Comparison of ENCODE assay signal across 8 mouse cellular contexts in the genomic region with DNA sequence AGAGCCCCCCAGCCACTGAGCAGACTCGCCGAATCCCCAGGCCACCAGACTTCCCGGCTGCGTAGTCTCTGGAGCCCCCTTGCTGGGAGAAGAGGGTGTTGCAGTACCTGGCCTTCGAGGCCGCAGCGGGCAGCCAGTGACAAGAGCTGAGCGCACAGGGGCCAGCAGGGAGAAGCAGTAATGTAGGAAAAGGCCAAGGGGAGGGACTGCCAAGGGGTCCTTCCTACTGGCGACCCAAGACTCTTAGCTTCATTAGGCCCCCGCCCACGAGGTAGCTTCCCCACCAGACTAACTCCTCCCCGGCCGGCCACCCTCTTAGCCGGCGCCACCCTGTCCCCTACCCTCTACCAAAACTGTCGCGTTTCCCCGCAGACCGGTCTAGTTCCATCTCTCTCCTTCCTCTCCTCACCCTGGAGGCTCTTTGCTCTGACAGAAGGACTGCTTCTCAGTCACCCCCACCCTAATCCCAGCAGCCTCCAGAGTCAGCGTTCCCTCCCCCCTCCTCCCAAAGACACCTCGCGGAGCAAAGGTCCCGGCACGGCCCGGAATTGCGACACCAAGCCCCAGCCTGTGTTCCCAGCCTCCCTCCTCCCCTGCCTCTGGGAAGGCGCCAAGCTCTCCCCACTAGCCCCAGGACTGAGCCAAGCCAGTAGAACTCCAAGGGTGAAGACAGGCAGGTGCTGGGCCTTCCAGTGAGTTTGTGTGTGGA. TPM values are rescaled to one million over a fixed set of nuclear protein-coding genes. Genes with fewer than 3 reads are reported as not detected.
DNase-seq lines count a peak whose midpoint lies in the region; ATAC-seq and TF ChIP-seq lines count a peak whose summit lies in the region.

No protein-coding gene starts in this region.

- H3K4me3 ChIP-seq in G1E (ENCODE audit: low read depth, low read length) (peak overlapping the region; percentile 11; the same call in 1 of the 2 replicates), macrophage (ENCODE audit: inconsistent target) (peak overlapping the region; percentile 28)
- H3K4me3 ChIP-seq in heart, embryonic 15.5 days, result peak overlapping the region; percentile 46
- H3K4me3 ChIP-seq in small intestine, adult 2 months (ENCODE audit: low read depth, low read length), result peak overlapping the region; percentile 78

- peak overlapping the region; percentile 82 for H3K4me2 ChIP-seq in heart, embryonic 15.5 days

- peak overlapping the region; percentile 70 for H3K27ac ChIP-seq in heart, embryonic 15.5 days
- peak overlapping the region; percentile 84 for H3K27ac ChIP-seq in macrophage
- peak overlapping the region; percentile 90 for H3K27ac ChIP-seq in small intestine, adult 2 months (ENCODE audit: insufficient read depth, low read depth, low read length)

- H3K4me1 ChIP-seq in G1E (ENCODE audit: insufficient read depth, low read depth, low read length), result peaks cover 12% of the 10 kb centered on the region
- peaks cover 13% of the 10 kb centered on the region for H3K4me1 ChIP-seq in heart, embryonic 15.5 days (replicated peaks)
- H3K4me1 ChIP-seq in small intestine, adult 2 months (ENCODE audit: control insufficient read depth, insufficient read depth, insufficient read length, low read length), result peaks cover 12% of the 10 kb centered on the region

- no peaks in the 10 kb centered on the region for H3K9me3 ChIP-seq in G1E (replicated peaks)
- H3K9me3 ChIP-seq in heart, embryonic 15.5 days (replicated peaks), result no peaks in the 10 kb centered on the region

- no peaks in the 10 kb centered on the region for H3K36me3 ChIP-seq in G1E (replicated peaks)
- no peaks in the 10 kb centered on the region for H3K36me3 ChIP-seq in heart, embryonic 15.5 days
- peaks cover 20% of the 10 kb centered on the region; the same call in 1 of the 2 replicates for H3K36me3 ChIP-seq in macrophage (ENCODE audit: inconsistent target)
- H3K36me3 ChIP-seq in small intestine, adult 2 months (ENCODE audit: control insufficient read depth, insufficient read depth, low read length), result peaks cover 13% of the 10 kb centered on the region

- peak; percentile 54; the same call in 1 of the 2 replicates for TF ChIP-seq POLR2A in small intestine, adult 2 months (IDR thresholded peaks at IDR 0.05; ENCODE audit: low read depth, low read length)

- peaks cover 59% of the 10 kb centered on the region for H3K27me3 ChIP-seq in G1E (ENCODE audit: insufficient read depth, low read length)
- no peaks in the 10 kb centered on the region; the same call in 1 of the 2 replicates for H3K27me3 ChIP-seq in heart, embryonic 15.5 days
- H3K27me3 ChIP-seq in small intestine, adult 2 months (ENCODE audit: control insufficient read depth, insufficient read depth, low read length), result no peaks in the 10 kb centered on the region

- no peaks in the 10 kb centered on the region; the same call in 1 of the 2 replicates for H3K79me2 ChIP-seq in macrophage (ENCODE audit: inconsistent target)

- DNase-seq in G1E (ENCODE audit: low spot score), result peak; percentile 37
- peak; percentile 45 to 66 for DNase-seq in adrenal gland, postnatal 4 days (ENCODE audit: low spot score in 2 of 2)
- peak; percentile 88 for DNase-seq in kidney, postnatal 10 days
- DNase-seq in left cerebral cortex, adult 11 months (ENCODE audit: low spot score), result no peak

- under 1% methylated on average over 27 of the region's 27 CpGs for WGBS in heart, embryonic 15.5 days
- 3% methylated on average over 22 of the region's 27 CpGs for WGBS in macrophage (ENCODE audit: missing documents)
- 3% methylated on average over 27 of the region's 27 CpGs for WGBS in small intestine, adult 2 months

- peak overlapping the region; percentile 59 for H3K9ac ChIP-seq in heart, embryonic 15.5 days

- ATAC-seq in G1E (ENCODE audit: extremely low read depth, insufficient number of reproducible peaks, low FRiP score, poor library complexity, severe bottlenecking), result no peak
- 0 out of 2 replicates have a peak, but pooled peaks have one; percentile 41 for ATAC-seq in erythroblast, adult 5-6 weeks (replicated peaks; ENCODE audit: low FRiP score, poor library complexity, severe bottlenecking)
- ATAC-seq in heart, embryonic 15.5 days (replicated peaks; ENCODE audit: insufficient number of reproducible peaks, insufficient read depth, low FRiP score, low read depth), result peak; percentile 83

- no peak for TF ChIP-seq CTCF in G1E (IDR thresholded peaks at IDR 0.05; ENCODE audit: low read depth, low read length)
- TF ChIP-seq CTCF in small intestine, adult 2 months (IDR thresholded peaks at IDR 0.05; ENCODE audit: extremely low read depth, insufficient read length, insufficient replicate concordance, low read depth, low read length), result peak; percentile 71

RNA-seq across cellular contexts. Expression of a gene that starts 7.9 kb away (rescaled TPM):
- total RNA-seq in G1E (2014; fragmentation: Nextera tagmentation) (not detected in 2 replicates), G1E (2017) (0.38 and 0.52 TPM in 2 replicates)
- polyA plus RNA-seq in G1E (2012) (0.18 and 0.27 TPM in 2 replicates), macrophage (2018) (28.4 to 67.5 TPM (median 35.9 TPM) in 3 replicates)
- 10 to 100 TPM; 10.3 to 11.5 TPM for total RNA-seq in adrenal gland, postnatal 4 days (2021)
- 1.3 TPM in 2 replicates for total RNA-seq in erythroblast, adult 5-6 weeks (2015; ENCODE audit: low replicate concordance)
- total RNA-seq in erythroblast, adult 5-6 weeks (2017; ENCODE audit: low replicate concordance), result 0.34 and 6.4 TPM in 2 replicates
- 3.5 and 4.1 TPM in 2 replicates for polyA plus RNA-seq in heart, embryonic 15.5 days (2015; fragmentation: Nextera tagmentation; extraction: Ambion mirVana)
- total RNA-seq in macrophage (2018; cell fraction: chromatin; rRNA removed), result 100 to 1,000 TPM in 17 of 26 experiments, 10 to 100 TPM in 9; 44.8 to 435 (median 167) TPM
- total RNA-seq in macrophage (2018; cell fraction: cytosol; rRNA removed), result 100 to 1,000 TPM in 10 of 26 experiments, 10 to 100 TPM in 16; 22.6 to 126 (median 60.1) TPM
- total RNA-seq in macrophage (2018; cell fraction: nucleus; rRNA removed), result 100 to 1,000 TPM in 11 of 26 experiments, 10 to 100 TPM in 15; 27.3 to 217 (median 80.8) TPM
- 39.6 and 126 TPM in 2 replicates for polyA plus RNA-seq in small intestine, adult 2 months (2012; rRNA removed)

RNA-seq across cellular contexts. Expression of a gene that starts 7.9 kb away (rescaled TPM):
- total RNA-seq in G1E (2014; fragmentation: Nextera tagmentation) (19.5 and 21.1 TPM in 2 replicates), G1E (2017) (9.6 and 17.2 TPM in 2 replicates)
- polyA plus RNA-seq in G1E (2012) (4.0 and 5.3 TPM in 2 replicates), macrophage (2018) (154 to 178 TPM (median 169 TPM) in 3 replicates)
- total RNA-seq in adrenal gland, postnatal 4 days (2021), result 10 to 100 TPM; 47.3 TPM
- total RNA-seq in erythroblast, adult 5-6 weeks (2015; ENCODE audit: low replicate concordance), result 0.77 and 6.9 TPM in 2 replicates
- 3.2 and 4.5 TPM in 2 replicates for total RNA-seq in erythroblast, adult 5-6 weeks (2017; ENCODE audit: low replicate concordance)
- 15.2 and 17.1 TPM in 2 replicates for polyA plus RNA-seq in heart, embryonic 15.5 days (2015; fragmentation: Nextera tagmentation; extraction: Ambion mirVana)
- 100 to 1,000 TPM; 111 to 486 (median 266) TPM for total RNA-seq in macrophage (2018; cell fraction: chromatin; rRNA removed)
- total RNA-seq in macrophage (2018; cell fraction: cytosol; rRNA removed), result 100 to 1,000 TPM; 147 to 636 (median 314) TPM
- total RNA-seq in macrophage (2018; cell fraction: nucleus; rRNA removed), result 100 to 1,000 TPM; 190 to 882 (median 476) TPM
- polyA plus RNA-seq in small intestine, adult 2 months (2012; rRNA removed), result 12.5 and 24.7 TPM in 2 replicates

RNA-seq across cellular contexts. Expression of a gene that starts 11.1 kb away (rescaled TPM):
- 26.7 and 33.2 TPM in 2 replicates for total RNA-seq in G1E (2014; fragmentation: Nextera tagmentation)
- total RNA-seq in G1E (2017), result 18.0 and 22.5 TPM in 2 replicates
- 8.2 and 10.4 TPM in 2 replicates for polyA plus RNA-seq in G1E (2012)
- 10 to 100 TPM; 27.4 to 31.8 TPM for total RNA-seq in adrenal gland, postnatal 4 days (2021)
- 4.6 and 31.5 TPM in 2 replicates for total RNA-seq in erythroblast, adult 5-6 weeks (2015; ENCODE audit: low replicate concordance)
- total RNA-seq in erythroblast, adult 5-6 weeks (2017; ENCODE audit: low replicate concordance), result 16.3 and 16.4 TPM in 2 replicates
- 4.1 and 7.0 TPM in 2 replicates for polyA plus RNA-seq in heart, embryonic 15.5 days (2015; fragmentation: Nextera tagmentation; extraction: Ambion mirVana)
- 100 to 1,000 TPM in 25 of 26 experiments, 10 to 100 TPM in 1; 89.2 to 720 (median 405) TPM for total RNA-seq in macrophage (2018; cell fraction: chromatin; rRNA removed)
- 10 to 100 TPM; 18.5 to 84.2 (median 43.3) TPM for total RNA-seq in macrophage (2018; cell fraction: cytosol; rRNA removed)
- 100 to 1,000 TPM in 20 of 26 experiments, 10 to 100 TPM in 6; 49.5 to 250 (median 171) TPM for total RNA-seq in macrophage (2018; cell fraction: nucleus; rRNA removed)
- 26.3 to 50.4 TPM (median 31.9 TPM) in 3 replicates for polyA plus RNA-seq in macrophage (2018)
- polyA plus RNA-seq in small intestine, adult 2 months (2012; rRNA removed), result 6.8 and 12.2 TPM in 2 replicates

RNA-seq across cellular contexts. Expression of a gene that starts 42.0 kb away (rescaled TPM):
- total RNA-seq in G1E (2014; fragmentation: Nextera tagmentation) (12.9 and 18.7 TPM in 2 replicates), G1E (2017) (15.2 and 18.5 TPM in 2 replicates)
- polyA plus RNA-seq in G1E (2012) (1.3 and 1.5 TPM in 2 replicates), macrophage (2018) (1.8 to 5.3 TPM (median 5.2 TPM) in 3 replicates)
- 10 to 100 TPM; 19.1 to 19.7 TPM for total RNA-seq in adrenal gland, postnatal 4 days (2021)
- total RNA-seq in erythroblast, adult 5-6 weeks (2015; ENCODE audit: low replicate concordance), result 1.3 and 2.5 TPM in 2 replicates
- total RNA-seq in erythroblast, adult 5-6 weeks (2017; ENCODE audit: low replicate concordance), result 1.5 and 1.7 TPM in 2 replicates
- 8.4 and 11.3 TPM in 2 replicates for polyA plus RNA-seq in heart, embryonic 15.5 days (2015; fragmentation: Nextera tagmentation; extraction: Ambion mirVana)
- 10 to 100 TPM; 13.6 to 38.1 (median 23.1) TPM for total RNA-seq in macrophage (2018; cell fraction: chromatin; rRNA removed)
- 1 to 10 TPM; 1.2 to 3.3 (median 1.8) TPM for total RNA-seq in macrophage (2018; cell fraction: cytosol; rRNA removed)
- total RNA-seq in macrophage (2018; cell fraction: nucleus; rRNA removed), result 10 to 100 TPM in 22 of 26 experiments, 1 to 10 TPM in 4; 6.4 to 33.6 (median 17.4) TPM
- 2.1 and 3.3 TPM in 2 replicates for polyA plus RNA-seq in small intestine, adult 2 months (2012; rRNA removed)

Comparison
In these comparisons a context has a peak if more than half of its experiments do, and no peak if none do; other contexts are left out.
1. H3K4me3 ChIP-seq: peak in every context shown above with its lines; median percentile 78 in small intestine, adult 2 months; 46 in heart, embryonic 15.5 days; 28 in macrophage; 11 in G1E.